Mouse (Mus musculus) forebrain, embryonic 11.5 days (tissue): ENCODE results near the gene Timd2. TPM values are rescaled to one million over a fixed set of nuclear protein-coding genes. Genes with fewer than 3 reads are reported as not detected.
A peak's percentile ranks its signal among the peaks of the same experiment; 100 is the strongest.
"Not testable (repeated sequence)": the region's sequence is repeated elsewhere in the genome, so short reads cannot be mapped to it uniquely, and the experiment has no call there.

Experiments
- ATAC-seq: fragments of 200-750 bp; cut with Nextera tagmentation; replicated peaks from 2 replicates; pipeline ENCODE4 v1.8.0; 2017; ENCODE audit warnings: moderate TSS enrichment; ENCODE audit not compliant: low FRiP score
- DNase-seq: peaks from one replicate; pipeline ENCODE4 v3.0.0-alpha.2; 2017; ENCODE audit warnings: low spot score
- H3K27ac ChIP-seq: fragments of 300-500 bp; sonication (generic); 2 replicates; pipeline ENCODE4 v1.5.1; 2014; ENCODE audit warnings: low read depth, low read length
- H3K27me3 ChIP-seq: fragments of 300-500 bp; sonication (generic); 2 replicates; pipeline ENCODE4 v1.6.1; 2014; ENCODE audit warnings: mild to moderate bottlenecking, low read length, mixed read lengths; ENCODE audit not compliant: control insufficient read depth, insufficient read depth
- H3K36me3 ChIP-seq: fragments of 300-500 bp; sonication (generic); 2 replicates; pipeline ENCODE4 v1.6.1; 2014; ENCODE audit warnings: mild to moderate bottlenecking, low read length, moderate library complexity, mixed read lengths; ENCODE audit not compliant: control insufficient read depth, insufficient read depth
- H3K4me1 ChIP-seq: fragments of 300-500 bp; sonication (generic); replicated peaks from 2 replicates; pipeline ENCODE4 v1.6.1; 2014; ENCODE audit warnings: low read length, mixed read lengths; ENCODE audit not compliant: control insufficient read depth, insufficient read depth
- H3K4me2 ChIP-seq: fragments of 300-500 bp; sonication (generic); 2 replicates; pipeline ENCODE4 v1.6.1; 2014; ENCODE audit warnings: low read depth, mild to moderate bottlenecking, low read length, moderate library complexity, mixed read lengths; ENCODE audit not compliant: severe bottlenecking
- H3K4me3 ChIP-seq: fragments of 300-500 bp; sonication (generic); 2 replicates; pipeline ENCODE4 v1.5.1; 2014; ENCODE audit warnings: low read depth, low read length
- H3K9ac ChIP-seq: fragments of 300-500 bp; sonication (generic); 2 replicates; pipeline ENCODE4 v1.6.1; 2014; ENCODE audit warnings: low read length
- H3K9me3 ChIP-seq: fragments of 300-500 bp; sonication (generic); 2 replicates; pipeline ENCODE4 v1.6.1; 2016; ENCODE audit warnings: low read length, mixed read lengths; ENCODE audit not compliant: control insufficient read depth
- WGBS: fragments of 180-500 bp; shearing (Covaris S2); extraction: QIAGEN DNeasy Blood & Tissue Kit; methylation state at CpG from one replicate; pipeline ENCODE4 v1.1.7; 2014; 5-methylcytosine and 5-hydroxymethylcytosine counted together
- polyA plus RNA-seq: library from polyadenylated mRNA; unstranded; fragments of >200 nt; fragmentation: Nextera tagmentation; extraction: Ambion mirVana; gene quantifications from 2 replicates; pipeline ENCODE4 v1.2.1, GENCODE M21; 2014

Timd2 gene
- 0.13 and 0.28 TPM in 2 replicates for polyA plus RNA-seq

DNA sequence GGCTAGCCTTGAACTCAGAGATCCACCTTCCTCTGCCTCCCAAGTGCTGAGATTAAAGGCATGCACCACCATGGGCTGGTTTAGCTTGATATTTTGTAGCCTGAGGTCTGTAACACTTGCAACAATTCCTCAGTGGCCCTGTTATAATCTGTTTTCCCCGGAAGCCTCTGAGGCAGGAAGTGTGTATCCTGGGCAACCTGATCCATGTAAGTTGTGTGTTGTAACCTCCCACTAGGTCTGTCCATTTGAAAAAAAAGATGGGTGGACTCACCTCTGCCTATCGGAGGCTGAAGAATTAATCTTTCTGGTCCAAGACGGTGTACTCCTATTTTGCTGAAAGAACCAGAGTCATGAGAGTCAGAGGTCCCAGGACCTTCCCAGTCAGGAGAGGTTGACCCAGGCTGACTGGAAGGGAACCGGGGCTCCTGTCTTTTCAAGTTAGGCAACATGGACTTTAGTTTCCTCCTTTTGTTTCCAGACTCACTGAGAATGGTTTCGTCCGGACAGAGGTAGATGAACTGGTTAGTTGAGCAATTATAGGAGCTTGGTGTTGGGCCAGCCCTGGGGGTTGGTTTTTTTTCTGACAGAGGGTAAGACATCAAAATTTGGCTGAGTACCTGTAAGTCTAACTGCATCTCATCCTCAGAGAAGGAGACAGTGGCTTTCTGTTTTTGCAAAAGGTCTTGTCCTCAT lies at the start of gene Timd2:
Gene Timd2 (minus strand): TSS at position 398 of the 693 bp plus-strand sequence.
- 87% methylated on average over 6 of the region's 6 CpGs for WGBS
- no peak within 1 kb of the TSS for H3K9ac ChIP-seq
- no peaks in the 10 kb centered on the region for H3K9me3 ChIP-seq
- no peak within 1 kb of the TSS for H3K4me2 ChIP-seq
- ATAC-seq, result no peak
- H3K36me3 ChIP-seq, result no peaks in the 10 kb centered on the region
- H3K27me3 ChIP-seq, result no peaks in the 10 kb centered on the region
- H3K4me3 ChIP-seq, result no peak within 1 kb of the TSS
- H3K27ac ChIP-seq, result no peak within 1 kb of the TSS
- no peak for DNase-seq
- H3K4me1 ChIP-seq, result no peaks in the 10 kb centered on the region

DNA sequence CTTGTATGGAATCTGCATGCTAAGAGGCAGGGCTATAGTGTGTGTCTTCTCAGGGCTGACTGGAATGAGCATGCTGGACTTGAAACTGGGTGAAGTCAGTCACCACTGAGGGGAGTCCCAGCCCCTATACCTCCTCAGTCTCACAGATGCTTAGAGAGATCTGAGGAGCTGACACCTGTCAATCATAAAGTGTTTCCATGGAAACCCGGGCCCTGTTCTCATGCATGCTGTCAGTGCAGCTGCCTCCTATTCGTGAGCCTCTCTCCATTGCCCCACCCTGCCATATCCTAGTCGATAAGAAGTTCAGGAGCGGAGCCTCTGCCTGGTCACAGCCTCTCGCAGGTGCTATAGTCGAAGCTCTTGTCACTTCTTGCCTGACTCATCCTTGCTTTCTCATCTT lies 48.9 kb upstream of the Timd2 start:
- 91% methylated on average over 6 of the region's 6 CpGs for WGBS
- H3K36me3 ChIP-seq, H3K4me3 ChIP-seq, H3K4me1 ChIP-seq, DNase-seq, H3K9ac ChIP-seq, H3K27me3 ChIP-seq, H3K27ac ChIP-seq, H3K9me3 ChIP-seq, H3K4me2 ChIP-seq: not testable (repeated sequence)
- peak; percentile 24 for ATAC-seq

DNA sequence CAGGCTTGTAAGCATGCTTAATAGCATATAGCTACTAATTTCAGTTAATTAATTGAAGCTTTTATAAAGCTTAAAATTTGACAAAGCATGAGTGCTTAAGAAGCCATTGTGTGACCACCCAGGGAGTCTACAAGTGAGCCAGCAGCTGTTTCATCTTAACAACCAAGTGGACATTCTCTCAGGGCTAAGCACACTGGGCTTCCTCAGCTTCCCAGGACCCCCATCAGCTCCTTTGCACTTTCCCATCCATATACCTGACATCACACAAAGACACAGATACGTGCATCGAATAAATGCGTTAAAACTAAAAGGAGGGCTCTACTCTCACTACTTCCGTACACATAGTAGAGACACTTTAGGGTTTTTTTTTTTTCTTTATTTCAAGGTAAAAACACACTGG lies 47.8 kb upstream of the Timd2 start:
- Histone ChIP-seq H3K9ac (no peak overlapping the region), H3K9me3 (no peaks in the 10 kb centered on the region), H3K36me3 (no peaks in the 10 kb centered on the region), H3K4me3 (no peak overlapping the region), H3K27me3 (no peaks in the 10 kb centered on the region), H3K4me2 (no peak overlapping the region), H3K27ac (no peak overlapping the region), H3K4me1 (no peaks in the 10 kb centered on the region)
- WGBS, result 53% methylated on average over 4 of the region's 4 CpGs
- peak; percentile 79 for ATAC-seq
- no peak for DNase-seq

DNA sequence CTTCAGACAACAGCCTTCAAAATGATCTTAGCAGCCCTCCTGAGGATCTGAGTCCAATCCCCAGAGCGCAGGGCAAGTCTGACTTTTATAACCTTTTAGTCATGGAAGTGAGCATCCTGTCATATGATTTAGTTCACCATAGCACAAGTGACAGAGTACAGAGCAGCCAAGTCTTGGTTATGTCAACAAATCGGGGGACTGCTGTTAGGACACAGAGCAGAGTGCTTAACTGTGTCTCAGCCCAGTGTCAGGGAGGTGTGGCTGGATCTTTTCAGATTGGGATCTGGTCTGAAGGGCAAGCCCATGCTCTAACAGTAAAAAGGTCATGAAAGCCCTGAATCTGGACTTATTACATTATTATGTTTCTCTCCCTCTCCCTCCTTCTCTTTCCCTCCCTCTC lies 46.8 kb upstream of the Timd2 start:
- no peaks in the 10 kb centered on the region for H3K4me1 ChIP-seq
- DNase-seq (no peak), ATAC-seq (no peak)
- no peak overlapping the region for H3K4me3 ChIP-seq
- no peak overlapping the region for H3K4me2 ChIP-seq
- H3K27me3 ChIP-seq, result no peaks in the 10 kb centered on the region
- H3K9me3 ChIP-seq, result no peaks in the 10 kb centered on the region
- no peak overlapping the region for H3K27ac ChIP-seq
- 79% methylated on average over 2 of the region's 2 CpGs for WGBS
- no peak overlapping the region for H3K9ac ChIP-seq
- H3K36me3 ChIP-seq, result no peaks in the 10 kb centered on the region

DNA sequence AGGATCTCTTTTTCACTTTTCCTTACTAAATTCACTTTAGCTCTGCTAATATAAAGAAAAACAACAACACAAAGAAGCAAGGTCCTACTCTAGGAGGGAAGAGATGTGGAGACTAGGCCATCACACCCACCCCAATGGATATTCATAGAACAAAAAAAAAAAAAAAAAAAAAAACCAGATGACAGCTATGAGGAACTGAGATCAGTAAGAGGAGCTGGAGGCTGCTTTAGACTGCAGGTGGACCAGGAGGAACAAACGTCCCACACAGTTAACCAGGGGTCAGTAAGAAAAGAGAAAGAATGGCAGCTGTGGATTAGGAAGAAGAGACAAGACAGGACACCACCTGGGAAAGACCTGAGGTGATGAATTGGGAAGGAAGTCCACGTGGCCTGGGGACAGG lies 41.1 kb upstream of the Timd2 start:
- Histone ChIP-seq H3K9ac (no peak overlapping the region), H3K4me2 (no peak overlapping the region), H3K9me3 (no peaks in the 10 kb centered on the region), H3K27me3 (no peaks in the 10 kb centered on the region), H3K4me1 (no peaks in the 10 kb centered on the region), H3K4me3 (no peak overlapping the region), H3K36me3 (no peaks in the 10 kb centered on the region), H3K27ac (no peak overlapping the region)
- DNase-seq (no peak), ATAC-seq (no peak)
- WGBS, result 59% methylated on average over 2 of the region's 2 CpGs

DNA sequence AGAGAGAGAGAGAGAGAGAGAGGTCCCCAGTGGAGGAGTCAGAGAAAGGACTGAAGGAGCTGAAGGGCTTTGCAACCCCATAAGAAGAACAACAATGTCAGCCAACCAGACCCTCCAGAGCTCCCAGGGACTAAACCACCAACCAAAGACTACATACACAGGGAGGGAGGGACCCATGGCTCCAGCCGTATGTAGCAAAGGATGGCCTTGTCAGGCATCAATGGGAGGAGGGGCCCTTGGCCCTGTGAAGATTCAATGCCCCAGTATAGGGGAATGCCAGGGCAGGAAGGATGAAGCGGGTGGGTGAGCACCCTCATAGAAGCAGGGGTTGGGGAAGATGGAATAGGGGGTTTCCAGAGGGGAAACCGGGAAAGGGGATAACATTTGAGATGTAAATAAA lies 34.9 kb upstream of the Timd2 start:
- no peak overlapping the region for H3K4me2 ChIP-seq
- no peak overlapping the region for H3K27ac ChIP-seq
- no peak overlapping the region for H3K9ac ChIP-seq
- H3K36me3 ChIP-seq, result no peaks in the 10 kb centered on the region
- DNase-seq (no peak), ATAC-seq (no peak)
- H3K27me3 ChIP-seq, result no peaks in the 10 kb centered on the region
- no peak overlapping the region for H3K4me3 ChIP-seq
- WGBS, result 76% methylated on average over 3 of the region's 3 CpGs
- no peaks in the 10 kb centered on the region for H3K9me3 ChIP-seq
- H3K4me1 ChIP-seq, result no peaks in the 10 kb centered on the region

DNA sequence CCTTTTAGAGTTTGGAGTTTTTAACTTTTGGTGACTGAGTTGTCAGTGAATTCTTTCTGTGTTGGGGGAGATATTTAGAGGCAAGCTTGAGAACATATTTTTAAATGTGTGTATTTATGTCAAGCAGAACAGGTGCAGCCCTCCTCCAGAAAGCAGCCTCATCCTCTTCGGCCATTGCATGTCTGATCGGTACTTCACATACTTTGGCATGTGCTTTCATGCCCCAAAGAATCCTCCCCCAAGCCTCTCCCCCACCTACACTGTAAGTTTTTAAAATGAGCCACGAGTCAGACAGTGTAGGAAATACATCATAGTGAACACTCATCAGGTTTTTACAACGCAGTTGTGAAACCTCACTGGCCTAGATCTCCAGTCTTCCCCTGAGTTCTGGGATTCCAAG lies 34.0 kb upstream of the Timd2 start:
- no peak overlapping the region for H3K9ac ChIP-seq
- no peak overlapping the region for H3K4me3 ChIP-seq
- H3K36me3 ChIP-seq, result no peaks in the 10 kb centered on the region
- H3K4me2 ChIP-seq, result no peak overlapping the region
- H3K27ac ChIP-seq, result no peak overlapping the region
- no peak for DNase-seq
- no peak for ATAC-seq
- no peaks in the 10 kb centered on the region for H3K27me3 ChIP-seq
- H3K4me1 ChIP-seq, result no peaks in the 10 kb centered on the region
- WGBS, result 85% methylated on average over 4 of the region's 4 CpGs
- H3K9me3 ChIP-seq, result no peaks in the 10 kb centered on the region

DNA sequence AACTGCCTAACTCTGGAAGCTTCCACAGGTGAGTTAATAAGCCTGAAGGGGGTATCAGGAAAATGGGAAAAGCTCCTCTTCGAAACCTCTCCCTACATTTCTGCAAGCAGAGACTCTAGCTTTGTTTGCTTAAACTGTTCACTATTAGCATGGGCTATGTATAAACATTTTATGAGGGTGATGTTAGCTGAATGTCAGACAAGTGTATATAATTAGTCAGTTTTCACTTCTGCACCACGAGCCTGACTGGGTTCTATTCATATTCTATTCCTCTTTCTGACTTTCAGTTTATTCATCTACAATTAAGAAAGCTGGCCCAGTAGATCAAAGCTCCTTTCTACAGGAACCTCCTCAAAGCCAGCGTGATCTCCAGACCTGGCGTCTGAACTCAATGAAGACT lies 32.6 kb upstream of the Timd2 start:
- Histone ChIP-seq H3K4me2 (no peak overlapping the region), H3K9ac (no peak overlapping the region), H3K4me1 (no peaks in the 10 kb centered on the region), H3K27me3 (no peaks in the 10 kb centered on the region), H3K4me3 (no peak overlapping the region), H3K36me3 (no peaks in the 10 kb centered on the region), H3K27ac (no peak overlapping the region), H3K9me3 (no peaks in the 10 kb centered on the region)
- 84% methylated on average over 4 of the region's 4 CpGs for WGBS
- ATAC-seq, result no peak
- DNase-seq, result no peak

DNA sequence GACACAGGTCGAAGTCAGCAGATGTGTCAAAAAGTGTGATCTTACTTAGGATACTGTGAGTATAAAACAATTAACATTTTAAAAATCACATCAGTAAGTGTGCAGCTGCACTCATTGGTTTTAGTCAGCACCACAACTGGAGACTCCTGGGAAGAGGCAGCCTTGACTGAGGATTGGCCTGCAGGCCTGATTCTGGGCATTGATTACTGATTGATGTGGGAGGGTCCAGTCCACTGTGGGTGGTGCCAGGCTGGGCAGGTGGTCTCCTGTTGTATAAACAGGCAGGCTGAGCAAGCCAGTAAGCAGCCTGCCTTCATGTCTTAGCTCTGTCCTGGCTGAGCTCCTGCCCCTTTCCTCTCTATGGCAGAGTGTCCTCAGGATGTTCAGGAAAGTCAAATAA lies 28.2 kb upstream of the Timd2 start, which contains the start of gene Havcr1:
Gene Havcr1 (plus strand): TSS at position 5 of the 400 bp plus-strand sequence.
- H3K27me3 ChIP-seq, H3K9me3 ChIP-seq, H3K4me3 ChIP-seq, H3K4me2 ChIP-seq, H3K9ac ChIP-seq, H3K36me3 ChIP-seq, H3K27ac ChIP-seq, H3K4me1 ChIP-seq, DNase-seq: not testable (repeated sequence)
- 88% methylated on average over 1 of the region's 1 CpGs for WGBS
- ATAC-seq, result 0 out of 2 replicates have a peak, but pooled peaks have one; percentile 14
